Mouse (Mus musculus): ENCODE data around the gene Fyn. TPM values are rescaled to one million over a fixed set of nuclear protein-coding genes. Genes with fewer than 3 reads are reported as not detected.

Fyn gene
- polyA plus RNA-seq (2012; rRNA removed) = 26.0 and 29.2 TPM in 2 replicates

GRCm38 (mm10) chr10:39368572-39369135 lies at the start of gene Fyn:
Gene Fyn, plus strand, starts transcription at chr10:39368855.
- H3K4me3 ChIP-seq (replicated peaks; ENCODE audit: extremely low read depth, low read depth, low read length) = peak within 1 kb of the TSS; percentile 68
- H3K4me1 ChIP-seq (ENCODE audit: control insufficient read depth, insufficient read depth, low read length) = peaks cover 8% of the 10 kb centered on the region
- 25% methylated on average over 8 of the region's 8 CpGs for WGBS
- TF ChIP-seq CTCF (IDR thresholded peaks at IDR 0.05; ENCODE audit: insufficient read depth, low read length) = no peak
- TF ChIP-seq POLR2A (IDR thresholded peaks at IDR 0.05; ENCODE audit: borderline replicate concordance, extremely low read depth, low read depth, low read length) = no peak
- no peak for DNase-seq

- Histone ChIP-seq H3K4me1 (ENCODE audit: control insufficient read depth, insufficient read depth, low read length) (no peaks in the 10 kb centered on the region), H3K4me3 (replicated peaks; ENCODE audit: extremely low read depth, low read depth, low read length) (no peak overlapping the region)
- TF ChIP-seq CTCF (IDR thresholded peaks at IDR 0.05; ENCODE audit: insufficient read depth, low read length) (no peak), POLR2A (IDR thresholded peaks at IDR 0.05; ENCODE audit: borderline replicate concordance, extremely low read depth, low read depth, low read length) (no peak)
- DNase-seq = no peak
- 71% methylated on average over 17 of the region's 17 CpGs for WGBS
Measured at GRCm38 (mm10) chr10:39320798-39321622, 47.6 kb upstream of the Fyn start.

- 69% methylated on average over 9 of the region's 9 CpGs for WGBS
- no peaks in the 10 kb centered on the region for H3K4me1 ChIP-seq (ENCODE audit: control insufficient read depth, insufficient read depth, low read length)
- no peak for DNase-seq
- H3K4me3 ChIP-seq (replicated peaks; ENCODE audit: extremely low read depth, low read depth, low read length) = peak overlapping the region; percentile 13
- no peak for TF ChIP-seq CTCF (IDR thresholded peaks at IDR 0.05; ENCODE audit: insufficient read depth, low read length)
- no peak for TF ChIP-seq POLR2A (IDR thresholded peaks at IDR 0.05; ENCODE audit: borderline replicate concordance, extremely low read depth, low read depth, low read length)
Measured at GRCm38 (mm10) chr10:39321623-39321985, 47.1 kb upstream of the Fyn start.

GRCm38 (mm10) chr10:39322143-39322542 lies 46.5 kb upstream of the Fyn start:
- DNase-seq = no peak
- no peak overlapping the region for H3K4me3 ChIP-seq (replicated peaks; ENCODE audit: extremely low read depth, low read depth, low read length)
- no peaks in the 10 kb centered on the region for H3K4me1 ChIP-seq (ENCODE audit: control insufficient read depth, insufficient read depth, low read length)
- TF ChIP-seq POLR2A (IDR thresholded peaks at IDR 0.05; ENCODE audit: borderline replicate concordance, extremely low read depth, low read depth, low read length) = no peak
- TF ChIP-seq CTCF (IDR thresholded peaks at IDR 0.05; ENCODE audit: insufficient read depth, low read length) = no peak
- 50% methylated on average over 4 of the region's 4 CpGs for WGBS

- no peak for DNase-seq
- no peak for TF ChIP-seq POLR2A (IDR thresholded peaks at IDR 0.05; ENCODE audit: borderline replicate concordance, extremely low read depth, low read depth, low read length)
- TF ChIP-seq CTCF (IDR thresholded peaks at IDR 0.05; ENCODE audit: insufficient read depth, low read length) = no peak
- no peaks in the 10 kb centered on the region for H3K4me1 ChIP-seq (ENCODE audit: control insufficient read depth, insufficient read depth, low read length)
- no peak overlapping the region for H3K4me3 ChIP-seq (replicated peaks; ENCODE audit: extremely low read depth, low read depth, low read length)
- WGBS = 77% methylated on average over 2 of the region's 2 CpGs
Measured at GRCm38 (mm10) chr10:39324291-39324690, 44.4 kb upstream of the Fyn start.

- TF ChIP-seq POLR2A (IDR thresholded peaks at IDR 0.05; ENCODE audit: borderline replicate concordance, extremely low read depth, low read depth, low read length) = no peak
- TF ChIP-seq CTCF (IDR thresholded peaks at IDR 0.05; ENCODE audit: insufficient read depth, low read length) = no peak
- 92% methylated on average over 2 of the region's 2 CpGs for WGBS
- H3K4me3 ChIP-seq (replicated peaks; ENCODE audit: extremely low read depth, low read depth, low read length) = no peak overlapping the region
- no peak for DNase-seq
- H3K4me1 ChIP-seq (ENCODE audit: control insufficient read depth, insufficient read depth, low read length) = no peaks in the 10 kb centered on the region
Measured at GRCm38 (mm10) chr10:39328661-39329060, 40.0 kb upstream of the Fyn start.

GRCm38 (mm10) chr10:39334320-39334719 lies 34.3 kb upstream of the Fyn start:
- Histone ChIP-seq H3K4me1 (ENCODE audit: control insufficient read depth, insufficient read depth, low read length) (no peaks in the 10 kb centered on the region), H3K4me3 (replicated peaks; ENCODE audit: extremely low read depth, low read depth, low read length) (no peak overlapping the region)
- DNase-seq = no peak
- TF ChIP-seq CTCF (IDR thresholded peaks at IDR 0.05; ENCODE audit: insufficient read depth, low read length) (no peak), POLR2A (IDR thresholded peaks at IDR 0.05; ENCODE audit: borderline replicate concordance, extremely low read depth, low read depth, low read length) (no peak)
- WGBS = 25% methylated on average over 3 of the region's 3 CpGs

- Histone ChIP-seq H3K4me1 (ENCODE audit: control insufficient read depth, insufficient read depth, low read length) (peaks cover 2% of the 10 kb centered on the region; the same call in 1 of the 2 replicates), H3K4me3 (replicated peaks; ENCODE audit: extremely low read depth, low read depth, low read length) (no peak overlapping the region)
- no peak for DNase-seq
- no peak for TF ChIP-seq POLR2A (IDR thresholded peaks at IDR 0.05; ENCODE audit: borderline replicate concordance, extremely low read depth, low read depth, low read length)
- TF ChIP-seq CTCF (IDR thresholded peaks at IDR 0.05; ENCODE audit: insufficient read depth, low read length) = no peak
Measured at GRCm38 (mm10) chr10:39335880-39336279, 32.8 kb upstream of the Fyn start.

- 42% methylated on average over 2 of the region's 2 CpGs for WGBS
- no peak for DNase-seq
Measured at GRCm38 (mm10) chr10:39339189-39339968, 29.3 kb upstream of the Fyn start.

More at GRCm38 (mm10) chr10:39339189-39339968, 29.3 kb upstream of the Fyn start:
- Histone ChIP-seq H3K4me1 (ENCODE audit: control insufficient read depth, insufficient read depth, low read length) (peaks cover 4% of the 10 kb centered on the region; the same call in 1 of the 2 replicates), H3K4me3 (replicated peaks; ENCODE audit: extremely low read depth, low read depth, low read length) (no peak overlapping the region)
- TF ChIP-seq POLR2A (IDR thresholded peaks at IDR 0.05; ENCODE audit: borderline replicate concordance, extremely low read depth, low read depth, low read length) = no peak
- TF ChIP-seq CTCF (IDR thresholded peaks at IDR 0.05; ENCODE audit: insufficient read depth, low read length) = no peak

Measured in lung, adult 2 months (tissue).